Mouse (Mus musculus) adrenal gland, adult 8-10 months (tissue): Measurements from ENCODE around the gene Efcab6. TPM values are rescaled to one million over a fixed set of nuclear protein-coding genes. Genes with fewer than 3 reads are reported as not detected.

Experiments used
- DNase-seq: peaks from one replicate; pipeline ENCODE4 v3.0.0; 2022
- total RNA-seq, 4 experiments: library from RNA; stranded (reverse); gene quantifications; 2 replicates each; pipeline ENCODE4 v1.2.4; 2022

Efcab6 gene
- total RNA-seq, 4 experiments from 2014 or later: 0.38 TPM; not detected in 3

- no peak for DNase-seq
Observed at GRCm38 (mm10) chr15:83877155-83877866, 187.9 kb downstream of the Efcab6 start.

- DNase-seq: no peak
Observed at GRCm38 (mm10) chr15:83870936-83871335, 194.2 kb downstream of the Efcab6 start.

GRCm38 (mm10) chr15:83865626-83866025 is 199.6 kb downstream of the Efcab6 start:
- no peak for DNase-seq

GRCm38 (mm10) chr15:83857129-83857528 is 208.1 kb downstream of the Efcab6 start:
- DNase-seq: peak; percentile 13

- DNase-seq: no peak
Observed at GRCm38 (mm10) chr15:83853400-83853811, 211.8 kb downstream of the Efcab6 start.

- DNase-seq: no peak
Observed at GRCm38 (mm10) chr15:83848193-83848592, 217.0 kb downstream of the Efcab6 start.

GRCm38 (mm10) chr15:83847512-83847911 is 217.7 kb downstream of the Efcab6 start:
- DNase-seq: no peak

- no peak for DNase-seq
Observed at GRCm38 (mm10) chr15:83846592-83846991, 218.6 kb downstream of the Efcab6 start.

GRCm38 (mm10) chr15:83845734-83846133 is 219.4 kb downstream of the Efcab6 start:
- DNase-seq: no peak

GRCm38 (mm10) chr15:83842915-83843789 is 222.0 kb downstream of the Efcab6 start:
- DNase-seq: no peak

GRCm38 (mm10) chr15:83842419-83842818 is 222.8 kb downstream of the Efcab6 start:
- no peak for DNase-seq

GRCm38 (mm10) chr15:83840950-83841719 is 224.0 kb downstream of the Efcab6 start:
- DNase-seq: no peak

GRCm38 (mm10) chr15:83832265-83832664 is 232.9 kb downstream of the Efcab6 start:
- DNase-seq: no peak

- no peak for DNase-seq
Observed at GRCm38 (mm10) chr15:83829226-83829625, 236.0 kb downstream of the Efcab6 start.

GRCm38 (mm10) chr15:83828011-83828410 is 237.2 kb downstream of the Efcab6 start:
- DNase-seq: no peak

Other genes with a start within 250 kb of the Efcab6 start
- 1 to 10 TPM; 5.7 to 8.2 (median 6.0) TPM for gene Sult4a1, start 40.4 kb upstream of the Efcab6 start, total RNA-seq
- under 1 TPM in 1 of 4 experiments, not detected in 3; 0.13 TPM for gene Pnpla5, start 57.8 kb upstream of the Efcab6 start, total RNA-seq
- 100 to 1,000 TPM in 1 of 4 experiments, 10 to 100 TPM in 3; 14.6 to 106 (median 31.8) TPM for gene Pnpla3, start 102.5 kb upstream of the Efcab6 start, total RNA-seq
- 100 to 1,000 TPM; 125 to 142 (median 131) TPM for gene Samm50, start 126.9 kb upstream of the Efcab6 start, total RNA-seq
- gene Parvb, start 166.7 kb upstream of the Efcab6 start, total RNA-seq: 10 to 100 TPM; 16.3 to 21.4 (median 19.9) TPM